Mouse (Mus musculus) forebrain, postnatal 0 days (tissue): ENCODE measurements around the gene Ywhaq. TPM values are rescaled to one million over a fixed set of nuclear protein-coding genes. Genes with fewer than 3 reads are reported as not detected.

Source experiments
- ATAC-seq: fragments of 200-750 bp; cut with Nextera tagmentation; 2 replicates; pipeline ENCODE4 v1.8.0; 2017; ENCODE audit warnings: mild to moderate bottlenecking, moderate library complexity
- DNase-seq: peaks from one replicate; pipeline ENCODE4 v3.0.0-alpha.2; 2015
- H3K27ac ChIP-seq: fragments of 300-500 bp; sonication (generic); 2 replicates; pipeline ENCODE4 v1.5.1; 2014; ENCODE audit warnings: low read depth, mild to moderate bottlenecking, antibody characterized with exemption, low read length, moderate library complexity, mixed read lengths
- H3K27me3 ChIP-seq: fragments of 300-500 bp; sonication (generic); 2 replicates; pipeline ENCODE4 v1.6.1; 2014; ENCODE audit warnings: mild to moderate bottlenecking, low read length, mixed read lengths; ENCODE audit not compliant: insufficient read depth
- H3K36me3 ChIP-seq: fragments of 300-500 bp; sonication (generic); 2 replicates; pipeline ENCODE4 v1.6.1; 2014; ENCODE audit warnings: mild to moderate bottlenecking, moderate library complexity; ENCODE audit not compliant: insufficient read depth
- H3K4me1 ChIP-seq: fragments of 300-500 bp; sonication (generic); 2 replicates; pipeline ENCODE4 v1.6.1; 2014; ENCODE audit warnings: antibody characterized with exemption; ENCODE audit not compliant: insufficient read depth
- H3K4me2 ChIP-seq: fragments of 300-500 bp; sonication (generic); 2 replicates; pipeline ENCODE4 v1.6.1; 2014; ENCODE audit warnings: low read depth, mild to moderate bottlenecking, moderate library complexity
- H3K4me3 ChIP-seq: fragments of 300-500 bp; sonication (generic); 2 replicates; pipeline ENCODE4 v1.5.1; 2014; ENCODE audit warnings: low read depth, low read length, mixed read lengths
- H3K9ac ChIP-seq: fragments of 300-500 bp; sonication (generic); 2 replicates; pipeline ENCODE4 v1.6.1; 2014; ENCODE audit warnings: mild to moderate bottlenecking
- H3K9me3 ChIP-seq: fragments of 300-500 bp; sonication (generic); 2 replicates; pipeline ENCODE4 v1.6.1; 2016; ENCODE audit warnings: low read length
- CTCF ChIP-seq: sonication (generic); IDR thresholded peaks from 2 replicates; pipeline ENCODE4 v1.5.1; 2016; ENCODE audit warnings: antibody characterized with exemption, control low read depth, low read depth
- WGBS: fragments of 180-500 bp; shearing (Covaris S2); extraction: QIAGEN DNeasy Blood & Tissue Kit; methylation state at CpG from one replicate; pipeline ENCODE4 v1.1.7; 2014; 5-methylcytosine and 5-hydroxymethylcytosine counted together
- polyA plus RNA-seq: library from polyadenylated mRNA; unstranded; fragments of >200 nt; fragmentation: Nextera tagmentation; extraction: Ambion mirVana; gene quantifications from 2 replicates; pipeline ENCODE4 v1.2.1, GENCODE M21; 2015
- total RNA-seq: library from RNA; depleted of rRNA; stranded (reverse); fragments of >200 nt; gene quantifications from 2 replicates; pipeline ENCODE4 v1.2.3, GENCODE M21; 2014; rRNA removed

Gene Ywhaq
- total and polyA plus RNA-seq, 2 experiments from 2014 or later = 738 to 1,188 TPM

- no peaks in the 10 kb centered on the region for H3K9me3 ChIP-seq
- WGBS = 94% methylated on average over 3 of the region's 3 CpGs
- no peak overlapping the region for H3K4me2 ChIP-seq
- H3K27ac ChIP-seq = no peak overlapping the region
- H3K27me3 ChIP-seq = no peaks in the 10 kb centered on the region
- no peak overlapping the region for H3K4me3 ChIP-seq
- no peak for TF ChIP-seq CTCF
- DNase-seq (no peak), ATAC-seq (no peak)
- H3K36me3 ChIP-seq = no peaks in the 10 kb centered on the region
- no peak overlapping the region for H3K9ac ChIP-seq
- H3K4me1 ChIP-seq = no peaks in the 10 kb centered on the region
Measured at GRCm38 (mm10) chr12:21363195-21363594, 54.2 kb downstream of the Ywhaq start.

DNA sequence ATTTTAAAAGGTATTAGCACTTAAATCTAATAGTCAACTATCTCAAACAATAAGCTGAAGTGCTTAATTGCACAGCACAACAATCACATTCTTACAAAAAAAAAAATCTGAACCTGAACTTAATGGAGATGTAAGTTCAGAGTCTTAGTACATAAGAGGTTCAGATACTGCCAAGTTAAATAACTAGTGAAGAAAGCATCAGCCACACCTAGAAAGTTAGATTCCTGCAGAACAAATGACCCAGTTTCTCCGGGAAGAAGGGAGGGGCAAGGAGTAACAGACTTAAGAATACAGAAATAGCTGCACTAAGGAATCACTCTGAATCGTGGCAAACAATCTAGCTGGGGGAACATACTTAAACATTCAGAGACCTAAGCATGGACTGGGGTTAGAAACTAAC lies 54.8 kb downstream of the Ywhaq start:
- no peak for ATAC-seq
- Histone ChIP-seq H3K9ac (no peak overlapping the region), H3K36me3 (no peaks in the 10 kb centered on the region), H3K4me1 (no peaks in the 10 kb centered on the region), H3K27me3 (no peaks in the 10 kb centered on the region), H3K9me3 (no peaks in the 10 kb centered on the region), H3K27ac (no peak overlapping the region), H3K4me2 (no peak overlapping the region), H3K4me3 (no peak overlapping the region)
- WGBS = 83% methylated on average over 2 of the region's 2 CpGs
- TF ChIP-seq CTCF = no peak
- no peak for DNase-seq

- peaks cover 20% of the 10 kb centered on the region for H3K36me3 ChIP-seq
- no peak overlapping the region for H3K9ac ChIP-seq
- no peak overlapping the region for H3K4me3 ChIP-seq
- no peak for TF ChIP-seq CTCF
- no peak overlapping the region for H3K4me2 ChIP-seq
- H3K9me3 ChIP-seq = no peaks in the 10 kb centered on the region
- ATAC-seq (no peak), DNase-seq (no peak)
- 86% methylated on average over 8 of the region's 8 CpGs for WGBS
- H3K27ac ChIP-seq = no peak overlapping the region
- no peaks in the 10 kb centered on the region for H3K27me3 ChIP-seq
- H3K4me1 ChIP-seq = no peaks in the 10 kb centered on the region
Measured at GRCm38 (mm10) chr12:21353681-21354080, 63.8 kb downstream of the Ywhaq start.

DNA sequence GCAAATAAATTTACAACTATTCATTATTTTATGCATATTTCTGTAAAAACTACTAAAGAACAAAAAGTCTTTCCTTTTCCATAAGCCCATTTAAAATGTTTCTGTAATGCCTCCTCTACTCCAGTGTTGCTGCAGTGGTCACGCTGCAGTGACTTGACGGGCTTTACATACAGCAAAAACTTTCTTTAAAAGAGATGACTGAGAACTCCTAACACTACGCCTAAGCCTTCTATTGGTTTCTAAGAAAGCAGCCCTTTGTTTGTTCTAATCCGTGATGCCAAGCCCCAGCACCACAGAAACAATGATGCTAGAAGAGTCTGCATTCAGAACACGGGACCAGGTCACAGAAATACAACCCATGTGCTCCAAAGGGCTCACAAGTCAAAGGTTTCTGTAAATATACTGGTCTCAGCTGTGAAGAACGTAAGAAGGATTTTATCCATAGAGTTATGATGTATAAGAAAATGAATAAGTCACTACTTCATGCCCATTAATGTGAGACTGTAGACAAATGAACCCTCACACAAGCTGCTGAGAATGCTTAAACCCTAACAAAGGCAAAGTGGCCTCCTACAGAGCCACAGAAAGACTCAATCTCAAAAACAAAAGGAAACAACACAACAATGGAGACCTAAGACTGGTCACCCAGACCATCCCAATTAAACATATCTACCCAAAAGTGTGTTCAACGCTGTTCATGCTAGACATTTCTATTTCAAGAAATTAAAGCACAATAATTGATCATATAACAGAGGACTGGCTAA lies 67.1 kb downstream of the Ywhaq start:
- ATAC-seq = no peak
- no peak overlapping the region for H3K27ac ChIP-seq
- no peaks in the 10 kb centered on the region for H3K9me3 ChIP-seq
- no peak for TF ChIP-seq CTCF
- H3K27me3 ChIP-seq = no peaks in the 10 kb centered on the region
- H3K4me1 ChIP-seq = no peaks in the 10 kb centered on the region
- no peak overlapping the region for H3K9ac ChIP-seq
- H3K4me2 ChIP-seq = no peak overlapping the region
- no peak for DNase-seq
- WGBS = 14% methylated on average over 7 of the region's 7 CpGs
- no peak overlapping the region for H3K4me3 ChIP-seq
- peaks cover 24% of the 10 kb centered on the region for H3K36me3 ChIP-seq

DNA sequence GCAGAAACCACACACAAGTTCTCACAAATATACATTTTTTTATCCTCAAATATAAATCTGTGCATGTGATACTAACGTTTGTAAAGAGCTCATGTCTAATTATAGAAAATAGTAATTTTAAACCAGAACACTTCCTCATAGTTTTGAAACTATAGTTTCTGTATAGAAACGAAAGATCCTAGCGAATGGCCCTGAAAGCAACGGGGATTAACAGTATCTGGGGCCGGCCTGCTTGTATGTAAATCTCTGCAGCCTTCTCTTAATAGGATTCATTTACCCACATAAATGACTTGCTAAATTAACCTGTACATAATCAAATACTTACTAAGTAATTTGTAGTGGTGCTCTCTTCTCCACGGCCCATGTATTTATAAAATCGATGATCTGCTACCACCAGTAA lies 70.5 kb downstream of the Ywhaq start:
- H3K27me3 ChIP-seq = no peaks in the 10 kb centered on the region
- H3K36me3 ChIP-seq = peaks cover 12% of the 10 kb centered on the region
- no peak overlapping the region for H3K9ac ChIP-seq
- H3K9me3 ChIP-seq = no peaks in the 10 kb centered on the region
- H3K4me2 ChIP-seq = no peak overlapping the region
- DNase-seq = no peak
- TF ChIP-seq CTCF = no peak
- no peak for ATAC-seq
- WGBS = 78% methylated on average over 7 of the region's 7 CpGs
- no peaks in the 10 kb centered on the region for H3K4me1 ChIP-seq
- no peak overlapping the region for H3K27ac ChIP-seq
- H3K4me3 ChIP-seq = no peak overlapping the region

- DNase-seq (no peak), ATAC-seq (no peak)
- peaks cover 10% of the 10 kb centered on the region for H3K36me3 ChIP-seq
- WGBS = 92% methylated on average over 5 of the region's 5 CpGs
- H3K9me3 ChIP-seq = no peaks in the 10 kb centered on the region
- H3K4me3 ChIP-seq = no peak overlapping the region
- no peak overlapping the region for H3K9ac ChIP-seq
- TF ChIP-seq CTCF = no peak
- H3K27me3 ChIP-seq = no peaks in the 10 kb centered on the region
- H3K4me2 ChIP-seq = no peak overlapping the region
- no peak overlapping the region for H3K27ac ChIP-seq
- H3K4me1 ChIP-seq = no peaks in the 10 kb centered on the region
Measured at GRCm38 (mm10) chr12:21340674-21341073, 76.8 kb downstream of the Ywhaq start.

Other genes with a start within 250 kb of the Ywhaq start
- 49.2 and 50.4 TPM in 2 replicates for gene Cpsf3, start 132.2 kb downstream of the Ywhaq start, total RNA-seq
- 68.3 and 79.6 TPM in 2 replicates for gene Cpsf3, start 132.2 kb downstream of the Ywhaq start, polyA plus RNA-seq
- 23.9 and 36.9 TPM in 2 replicates for gene Itgb1bp1, start 131.4 kb downstream of the Ywhaq start, total RNA-seq
- gene Itgb1bp1, start 131.4 kb downstream of the Ywhaq start, polyA plus RNA-seq = 37.4 and 40.2 TPM in 2 replicates
- 28.4 and 31.2 TPM in 2 replicates for gene Iah1, start 101.2 kb downstream of the Ywhaq start, total RNA-seq
- 27.9 and 32.5 TPM in 2 replicates for gene Iah1, start 101.2 kb downstream of the Ywhaq start, polyA plus RNA-seq
- 16.8 and 18.2 TPM in 2 replicates for gene Adam17, start 44.0 kb downstream of the Ywhaq start, total RNA-seq
- 8.2 and 11.5 TPM in 2 replicates for gene Adam17, start 44.0 kb downstream of the Ywhaq start, polyA plus RNA-seq